Mouse (Mus musculus): ENCODE measurements around the gene Ascc3. TPM values are rescaled to one million over a fixed set of nuclear protein-coding genes. Genes with fewer than 3 reads are reported as not detected.
A peak's percentile ranks its signal among the peaks of the same experiment; 100 is the strongest.

Gene Ascc3
- polyA plus RNA-seq (2015; fragmentation: Nextera tagmentation; extraction: Ambion mirVana): 13.8 and 16.3 TPM in 2 replicates

GRCm38 (mm10) chr10:50592355-50593293, at the start of gene Ascc3:
Gene Ascc3, plus strand, starts transcription at chr10:50592669.
- no peaks in the 10 kb centered on the region for H3K9me3 ChIP-seq (ENCODE audit: control insufficient read depth, low read length)
- peak; percentile 100 for ATAC-seq
- under 1% methylated on average over 75 of the region's 79 CpGs for WGBS

GRCm38 (mm10) chr10:50584721-50585120, 7.7 kb upstream of the Ascc3 start:
- H3K4me1 ChIP-seq (ENCODE audit: control insufficient read depth, insufficient read depth, low read depth, low read length): no peaks in the 10 kb centered on the region

More at GRCm38 (mm10) chr10:50592355-50593293, at the start of gene Ascc3:
- Histone ChIP-seq H3K4me3 (ENCODE audit: low read length) (peak within 1 kb of the TSS; percentile 93), H3K4me1 (ENCODE audit: control insufficient read depth, insufficient read depth, low read depth, low read length) (peaks cover 4% of the 10 kb centered on the region; the same call in 1 of the 2 replicates), H3K27me3 (replicated peaks; ENCODE audit: control insufficient read depth, insufficient read depth, low read length) (no peaks in the 10 kb centered on the region), H3K9ac (ENCODE audit: low read depth, low read length) (peak within 1 kb of the TSS; percentile 93), H3K27ac (ENCODE audit: low read depth, low read length) (peak within 1 kb of the TSS; percentile 92), H3K4me2 (ENCODE audit: low read length) (peak within 1 kb of the TSS; percentile 73), H3K36me3 (ENCODE audit: control insufficient read depth, insufficient read depth, low read length) (no peaks in the 10 kb centered on the region)

GRCm38 (mm10) chr10:50586556-50586955, 5.9 kb upstream of the Ascc3 start:
- ATAC-seq: no peak
- Histone ChIP-seq H3K4me2 (ENCODE audit: low read length) (no peak overlapping the region), H3K36me3 (ENCODE audit: control insufficient read depth, insufficient read depth, low read length) (no peaks in the 10 kb centered on the region), H3K9me3 (ENCODE audit: control insufficient read depth, low read length) (no peaks in the 10 kb centered on the region), H3K27me3 (replicated peaks; ENCODE audit: control insufficient read depth, insufficient read depth, low read length) (no peaks in the 10 kb centered on the region), H3K4me1 (ENCODE audit: control insufficient read depth, insufficient read depth, low read depth, low read length) (no peaks in the 10 kb centered on the region), H3K4me3 (ENCODE audit: low read length) (no peak overlapping the region), H3K9ac (ENCODE audit: low read depth, low read length) (no peak overlapping the region), H3K27ac (ENCODE audit: low read depth, low read length) (no peak overlapping the region)
- WGBS: 87% methylated on average over 1 of the region's 1 CpGs

More at GRCm38 (mm10) chr10:50584721-50585120, 7.7 kb upstream of the Ascc3 start:
- Histone ChIP-seq H3K4me3 (ENCODE audit: low read length) (no peak overlapping the region), H3K27me3 (replicated peaks; ENCODE audit: control insufficient read depth, insufficient read depth, low read length) (no peaks in the 10 kb centered on the region), H3K4me2 (ENCODE audit: low read length) (no peak overlapping the region), H3K27ac (ENCODE audit: low read depth, low read length) (no peak overlapping the region), H3K9me3 (ENCODE audit: control insufficient read depth, low read length) (no peaks in the 10 kb centered on the region), H3K36me3 (ENCODE audit: control insufficient read depth, insufficient read depth, low read length) (no peaks in the 10 kb centered on the region), H3K9ac (ENCODE audit: low read depth, low read length) (no peak overlapping the region)
- 94% methylated on average over 1 of the region's 1 CpGs for WGBS
- no peak for ATAC-seq

GRCm38 (mm10) chr10:50593371-50593770, 902 bp downstream of the Ascc3 start:
- 73% methylated on average over 12 of the region's 12 CpGs for WGBS
- no peaks in the 10 kb centered on the region for H3K36me3 ChIP-seq (ENCODE audit: control insufficient read depth, insufficient read depth, low read length)

GRCm38 (mm10) chr10:50595340-50595739, 2.9 kb downstream of the Ascc3 start:
- H3K4me3 ChIP-seq (ENCODE audit: low read length): no peak overlapping the region
- H3K4me1 ChIP-seq (ENCODE audit: control insufficient read depth, insufficient read depth, low read depth, low read length): peaks cover 4% of the 10 kb centered on the region; the same call in 1 of the 2 replicates
- no peaks in the 10 kb centered on the region for H3K9me3 ChIP-seq (ENCODE audit: control insufficient read depth, low read length)
- H3K36me3 ChIP-seq (ENCODE audit: control insufficient read depth, insufficient read depth, low read length): no peaks in the 10 kb centered on the region
- no peak overlapping the region for H3K9ac ChIP-seq (ENCODE audit: low read depth, low read length)
- no peak for ATAC-seq
- no peak overlapping the region for H3K4me2 ChIP-seq (ENCODE audit: low read length)
- H3K27ac ChIP-seq (ENCODE audit: low read depth, low read length): no peak overlapping the region
- H3K27me3 ChIP-seq (replicated peaks; ENCODE audit: control insufficient read depth, insufficient read depth, low read length): no peaks in the 10 kb centered on the region

More at GRCm38 (mm10) chr10:50593371-50593770, 902 bp downstream of the Ascc3 start:
- Histone ChIP-seq H3K4me1 (ENCODE audit: control insufficient read depth, insufficient read depth, low read depth, low read length) (peaks cover 4% of the 10 kb centered on the region; the same call in 1 of the 2 replicates), H3K4me2 (ENCODE audit: low read length) (peak overlapping the region; percentile 71), H3K4me3 (ENCODE audit: low read length) (peak overlapping the region; percentile 93), H3K27ac (ENCODE audit: low read depth, low read length) (no peak overlapping the region), H3K27me3 (replicated peaks; ENCODE audit: control insufficient read depth, insufficient read depth, low read length) (no peaks in the 10 kb centered on the region), H3K9ac (ENCODE audit: low read depth, low read length) (peak overlapping the region; percentile 93), H3K9me3 (ENCODE audit: control insufficient read depth, low read length) (no peaks in the 10 kb centered on the region)
- no peak for ATAC-seq

- Histone ChIP-seq H3K36me3 (ENCODE audit: control insufficient read depth, insufficient read depth, low read length) (peaks cover 2% of the 10 kb centered on the region; the same call in 1 of the 2 replicates), H3K4me2 (ENCODE audit: low read length) (no peak overlapping the region), H3K9ac (ENCODE audit: low read depth, low read length) (no peak overlapping the region), H3K9me3 (ENCODE audit: control insufficient read depth, low read length) (peaks cover 3% of the 10 kb centered on the region; the same call in 1 of the 2 replicates), H3K27me3 (replicated peaks; ENCODE audit: control insufficient read depth, insufficient read depth, low read length) (no peaks in the 10 kb centered on the region), H3K4me3 (ENCODE audit: low read length) (no peak overlapping the region), H3K4me1 (ENCODE audit: control insufficient read depth, insufficient read depth, low read depth, low read length) (no peaks in the 10 kb centered on the region), H3K27ac (ENCODE audit: low read depth, low read length) (no peak overlapping the region)
- WGBS: 90% methylated on average over 5 of the region's 5 CpGs
- ATAC-seq: no peak
Measured at GRCm38 (mm10) chr10:50604919-50605318, 12.4 kb downstream of the Ascc3 start.

- Histone ChIP-seq H3K27ac (ENCODE audit: low read depth, low read length) (no peak overlapping the region), H3K4me1 (ENCODE audit: control insufficient read depth, insufficient read depth, low read depth, low read length) (no peaks in the 10 kb centered on the region), H3K9me3 (ENCODE audit: control insufficient read depth, low read length) (no peaks in the 10 kb centered on the region), H3K4me3 (ENCODE audit: low read length) (no peak overlapping the region), H3K4me2 (ENCODE audit: low read length) (no peak overlapping the region), H3K27me3 (replicated peaks; ENCODE audit: control insufficient read depth, insufficient read depth, low read length) (no peaks in the 10 kb centered on the region), H3K9ac (ENCODE audit: low read depth, low read length) (no peak overlapping the region), H3K36me3 (ENCODE audit: control insufficient read depth, insufficient read depth, low read length) (peaks cover 10% of the 10 kb centered on the region; the same call in 1 of the 2 replicates)
- 94% methylated on average over 9 of the region's 9 CpGs for WGBS
- ATAC-seq: no peak
Measured at GRCm38 (mm10) chr10:50613840-50614239, 21.4 kb downstream of the Ascc3 start.

GRCm38 (mm10) chr10:50625874-50626273, 33.4 kb downstream of the Ascc3 start:
- H3K27me3 ChIP-seq (replicated peaks; ENCODE audit: control insufficient read depth, insufficient read depth, low read length): no peaks in the 10 kb centered on the region
- no peak overlapping the region for H3K27ac ChIP-seq (ENCODE audit: low read depth, low read length)
- H3K4me1 ChIP-seq (ENCODE audit: control insufficient read depth, insufficient read depth, low read depth, low read length): no peaks in the 10 kb centered on the region
- no peak overlapping the region for H3K4me3 ChIP-seq (ENCODE audit: low read length)
- H3K36me3 ChIP-seq (ENCODE audit: control insufficient read depth, insufficient read depth, low read length): peaks cover 10% of the 10 kb centered on the region; the same call in 1 of the 2 replicates
- no peak for ATAC-seq
- H3K9ac ChIP-seq (ENCODE audit: low read depth, low read length): no peak overlapping the region
- WGBS: 50% methylated on average over 1 of the region's 1 CpGs
- peaks cover 4% of the 10 kb centered on the region for H3K9me3 ChIP-seq (ENCODE audit: control insufficient read depth, low read length)
- no peak overlapping the region for H3K4me2 ChIP-seq (ENCODE audit: low read length)

- Histone ChIP-seq H3K4me2 (ENCODE audit: low read length) (no peak overlapping the region), H3K27me3 (replicated peaks; ENCODE audit: control insufficient read depth, insufficient read depth, low read length) (no peaks in the 10 kb centered on the region), H3K9me3 (ENCODE audit: control insufficient read depth, low read length) (no peaks in the 10 kb centered on the region), H3K9ac (ENCODE audit: low read depth, low read length) (no peak overlapping the region), H3K27ac (ENCODE audit: low read depth, low read length) (no peak overlapping the region), H3K4me3 (ENCODE audit: low read length) (no peak overlapping the region), H3K4me1 (ENCODE audit: control insufficient read depth, insufficient read depth, low read depth, low read length) (no peaks in the 10 kb centered on the region), H3K36me3 (ENCODE audit: control insufficient read depth, insufficient read depth, low read length) (no peaks in the 10 kb centered on the region)
- 85% methylated on average over 1 of the region's 1 CpGs for WGBS
- no peak for ATAC-seq
Measured at GRCm38 (mm10) chr10:50639607-50640006, 47.1 kb downstream of the Ascc3 start.
